Mouse (Mus musculus): ENCODE results near the gene Limk2.

Limk2 gene

GRCm38 (mm10) chr11:3416399-3416798, 7.4 kb upstream of the Limk2 start:
- DNase-seq (ENCODE audit: extremely low read depth, insufficient read length, low spot score) = no peak

- DNase-seq (ENCODE audit: extremely low read depth, insufficient read length, low spot score) = no peak
These were observed 3.1 kb upstream of the Limk2 start for GRCm38 (mm10) chr11:3412111-3412510.

- peak; percentile 35 for DNase-seq (ENCODE audit: extremely low read depth, insufficient read length, low spot score)
These were observed 625 bp downstream of the Limk2 start for GRCm38 (mm10) chr11:3408131-3408996.

DNA sequence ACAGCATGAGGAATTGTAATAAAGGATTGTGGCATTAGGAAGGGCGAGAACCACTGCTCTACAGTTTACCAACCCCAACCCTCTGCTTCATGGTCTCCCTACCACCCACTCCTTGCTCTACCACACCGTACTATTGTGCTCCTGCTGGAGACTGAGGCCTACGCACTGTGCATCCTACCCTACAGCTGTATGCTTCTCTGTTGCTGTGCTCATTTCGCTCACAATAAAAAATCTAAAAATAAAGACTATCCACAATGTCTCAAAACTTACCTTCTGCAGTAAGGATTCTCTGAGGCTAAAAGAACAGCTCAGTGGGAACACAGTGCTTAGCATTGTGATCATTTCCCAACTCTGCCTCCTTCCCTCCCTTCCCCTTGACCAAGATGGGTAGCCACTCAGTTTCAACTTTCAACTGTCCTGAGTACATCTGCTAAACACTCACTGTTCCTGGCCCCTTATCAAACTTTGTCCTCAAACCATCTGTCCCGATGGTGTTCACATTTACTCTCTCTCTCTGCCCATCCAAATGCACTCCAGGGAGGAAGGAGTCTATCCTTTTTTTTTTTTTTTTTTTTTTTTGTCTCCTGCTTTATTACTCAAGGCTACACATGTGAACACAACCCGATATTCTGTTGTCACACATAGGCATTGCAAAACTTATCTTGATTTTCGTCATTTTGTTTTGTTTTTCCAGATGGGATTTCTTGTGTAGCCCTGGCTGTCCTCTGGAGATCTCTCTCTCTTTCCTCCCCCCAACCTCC, 4.5 kb downstream of the Limk2 start:
- DNase-seq (ENCODE audit: extremely low read depth, insufficient read length, low spot score) = no peak

- no peak for DNase-seq (ENCODE audit: extremely low read depth, insufficient read length, low spot score)
These were observed 6.0 kb downstream of the Limk2 start for GRCm38 (mm10) chr11:3403024-3403423.

GRCm38 (mm10) chr11:3398318-3398717, 10.7 kb downstream of the Limk2 start:
- no peak for DNase-seq (ENCODE audit: extremely low read depth, insufficient read length, low spot score)

DNA sequence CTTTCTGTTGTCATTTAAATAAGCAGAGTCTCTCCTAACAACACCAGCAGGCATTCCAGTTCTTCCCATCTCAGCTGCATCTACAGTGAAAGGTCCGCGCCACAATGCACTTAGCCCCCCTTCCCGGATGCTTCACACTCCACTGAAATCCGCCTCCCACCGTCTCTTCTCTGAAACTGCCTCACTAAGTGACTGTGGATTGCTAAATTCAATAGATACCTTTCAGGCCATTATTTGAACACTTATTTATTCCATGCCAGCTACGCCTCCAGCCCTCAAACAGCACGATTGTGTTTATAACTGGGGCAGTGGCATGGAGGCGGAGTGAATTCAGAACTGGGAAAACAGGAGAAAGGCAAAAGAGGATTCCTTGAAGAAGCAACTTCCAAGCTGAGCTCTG, 12.4 kb downstream of the Limk2 start:
- no peak for DNase-seq (ENCODE audit: extremely low read depth, insufficient read length, low spot score)

GRCm38 (mm10) chr11:3396091-3396490, 12.9 kb downstream of the Limk2 start:
- DNase-seq (ENCODE audit: extremely low read depth, insufficient read length, low spot score) = no peak

DNA sequence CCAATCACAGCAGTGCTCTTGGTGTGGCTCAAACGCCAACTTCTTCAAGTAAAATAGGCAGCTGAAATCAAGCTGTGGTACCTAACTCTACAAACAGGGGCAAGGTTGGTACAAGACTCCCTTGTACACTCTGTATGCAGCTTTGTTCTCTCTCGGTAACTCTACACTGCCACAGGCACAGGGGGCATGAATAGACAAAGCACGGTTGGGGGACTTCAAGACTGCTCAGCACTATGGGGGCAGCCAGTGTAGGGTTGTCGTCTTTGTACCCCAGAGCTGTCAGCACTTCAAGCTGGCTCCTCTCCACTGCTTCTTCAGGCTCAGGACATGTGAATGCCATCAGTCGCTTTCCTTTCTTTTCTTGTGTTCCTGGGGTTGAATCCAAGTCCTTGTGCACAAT, 14.5 kb downstream of the Limk2 start:
- no peak for DNase-seq (ENCODE audit: extremely low read depth, insufficient read length, low spot score)

DNA sequence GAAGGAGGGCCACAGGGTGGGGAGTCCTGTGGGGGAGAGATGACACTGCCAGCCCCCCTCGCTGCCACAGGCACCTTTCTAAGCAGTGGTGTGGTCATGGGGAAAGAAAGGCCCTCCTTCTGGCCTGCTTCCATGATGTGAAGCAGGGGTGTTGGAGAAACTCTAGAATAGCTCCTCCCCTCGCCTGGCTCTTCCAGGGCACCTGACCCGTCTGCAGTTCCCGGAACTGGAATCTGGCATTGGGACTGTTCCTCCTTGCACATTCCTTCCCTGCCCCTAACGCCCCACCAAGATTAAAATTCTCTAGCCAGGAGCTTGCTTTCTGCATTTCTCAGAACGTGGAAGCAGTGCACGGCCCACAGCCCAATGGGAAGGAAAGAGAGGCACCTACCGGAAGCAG, 16.5 kb downstream of the Limk2 start:
- DNase-seq (ENCODE audit: extremely low read depth, insufficient read length, low spot score) = no peak

DNA sequence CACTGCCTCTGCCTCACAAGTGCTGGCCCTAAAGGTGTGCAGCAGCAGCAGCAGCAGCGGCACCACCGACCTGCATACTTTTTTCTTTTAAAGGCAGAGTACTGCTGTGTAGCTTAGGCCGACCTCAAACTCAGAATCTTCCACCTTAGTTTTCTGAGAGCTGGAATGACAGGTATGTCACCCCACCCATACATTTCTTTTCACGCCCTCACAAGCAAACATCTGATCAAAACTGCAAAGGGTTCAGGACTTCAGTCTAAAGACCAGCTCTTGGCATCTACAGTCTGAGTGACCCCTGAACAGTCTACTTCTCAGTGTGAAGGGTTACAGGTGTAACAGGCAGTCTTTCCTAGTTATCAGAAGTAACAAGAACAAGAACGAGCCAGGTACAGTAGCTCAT, 18.2 kb downstream of the Limk2 start:
- DNase-seq (ENCODE audit: extremely low read depth, insufficient read length, low spot score) = no peak

- DNase-seq (ENCODE audit: extremely low read depth, insufficient read length, low spot score) = no peak
These were observed 19.0 kb downstream of the Limk2 start for GRCm38 (mm10) chr11:3389996-3390395.

GRCm38 (mm10) chr11:3387482-3388196, 21.4 kb downstream of the Limk2 start:
- DNase-seq (ENCODE audit: extremely low read depth, insufficient read length, low spot score) = no peak

DNA sequence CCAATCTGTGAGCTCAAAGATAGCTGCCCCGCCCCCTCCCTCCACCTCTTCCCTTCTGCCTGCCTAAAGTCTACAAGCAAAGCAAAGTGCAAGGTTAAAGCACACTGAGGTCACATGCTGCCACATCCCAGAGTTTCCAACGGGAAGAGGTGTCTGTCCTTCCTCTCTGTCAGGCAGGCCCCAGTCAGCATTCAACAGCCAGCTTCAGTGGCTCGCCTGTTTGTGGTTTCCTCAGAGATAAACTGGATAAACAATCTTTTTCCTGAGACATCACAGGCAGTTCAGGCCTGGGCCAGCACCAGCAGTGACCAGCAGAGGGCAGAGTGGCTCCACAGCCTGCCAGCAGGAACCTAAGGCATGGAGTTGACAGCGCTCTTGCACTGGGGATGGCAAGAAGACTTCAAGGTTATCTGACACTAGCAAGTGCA, 22.0 kb downstream of the Limk2 start:
- peak; percentile 64 for DNase-seq (ENCODE audit: extremely low read depth, insufficient read length, low spot score)

- no peak for DNase-seq (ENCODE audit: extremely low read depth, insufficient read length, low spot score)
These were observed 26.1 kb downstream of the Limk2 start for GRCm38 (mm10) chr11:3382602-3383594.

GRCm38 (mm10) chr11:3381148-3381814, 27.7 kb downstream of the Limk2 start:
- DNase-seq (ENCODE audit: extremely low read depth, insufficient read length, low spot score) = no peak

GRCm38 (mm10) chr11:3379427-3379826, 29.6 kb downstream of the Limk2 start:
- DNase-seq (ENCODE audit: extremely low read depth, insufficient read length, low spot score) = no peak

DNA sequence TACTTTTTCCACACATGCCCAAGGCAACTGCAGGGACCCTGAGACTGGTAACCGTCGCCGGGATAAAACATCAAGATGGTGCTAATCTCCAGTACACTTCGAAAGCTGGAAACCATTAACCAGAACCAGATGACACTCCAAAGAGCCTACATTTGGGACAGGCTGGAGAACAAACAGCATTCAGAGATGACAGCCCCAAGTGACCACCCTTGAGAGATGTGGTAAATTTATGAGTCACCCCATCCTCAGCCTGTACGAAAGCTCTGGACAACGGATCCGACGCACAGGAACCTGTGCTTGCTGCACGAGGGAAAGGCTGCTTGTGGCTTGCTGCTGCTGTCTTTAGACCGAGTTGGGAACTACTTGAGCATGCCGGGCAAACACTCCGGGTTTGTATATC, 34.2 kb downstream of the Limk2 start:
- peak; percentile 40 for DNase-seq (ENCODE audit: extremely low read depth, insufficient read length, low spot score)

GRCm38 (mm10) chr11:3374293-3374645, 34.7 kb downstream of the Limk2 start:
- DNase-seq (ENCODE audit: extremely low read depth, insufficient read length, low spot score) = peak; percentile 60

All from 3134 (cell line).